Mouse (Mus musculus): ENCODE results near the gene Cxcl12. TPM values are rescaled to one million over a fixed set of nuclear protein-coding genes. Genes with fewer than 3 reads are reported as not detected.

Cxcl12 gene
- total RNA-seq (2014; fragmentation: Nextera tagmentation), result not detected in 2 replicates
- 0.11 and 0.12 TPM in 2 replicates for total RNA-seq (2017)
- polyA plus RNA-seq (2012), result not detected in 2 replicates

GRCm38 (mm10) chr6:117168321-117169011, at the start of gene Cxcl12:
Cxcl12 (plus strand) TSS chr6:117168535.
- DNase-seq (ENCODE audit: low spot score), result no peak

GRCm38 (mm10) chr6:117122074-117122473, 46.3 kb upstream of the Cxcl12 start:
- Histone ChIP-seq H3K9me3 (replicated peaks) (peaks cover 64% of the 10 kb centered on the region), H3K36me3 (replicated peaks) (no peaks in the 10 kb centered on the region), H3K4me1 (ENCODE audit: insufficient read depth, low read depth, low read length) (no peaks in the 10 kb centered on the region), H3K27me3 (ENCODE audit: insufficient read depth, low read length) (no peaks in the 10 kb centered on the region), H3K4me3 (ENCODE audit: low read depth, low read length) (no peak overlapping the region)
- ATAC-seq (ENCODE audit: extremely low read depth, insufficient number of reproducible peaks, low FRiP score, poor library complexity, severe bottlenecking), result no peak
- TF ChIP-seq GATA1 (IDR thresholded peaks at IDR 0.05; ENCODE audit: borderline replicate concordance, low read length), result no peak
- no peak for TF ChIP-seq POLR2AphosphoS5 (IDR thresholded peaks at IDR 0.05; ENCODE audit: insufficient replicate concordance, low read depth, low read length)
- no peak for TF ChIP-seq TAL1 (conservative IDR thresholded peaks at IDR 0.05; ENCODE audit: low read depth, low read length)
- TF ChIP-seq CTCF (IDR thresholded peaks at IDR 0.05; ENCODE audit: low read depth, low read length), result no peak
- no peak for TF ChIP-seq GATA2 (IDR thresholded peaks at IDR 0.05; ENCODE audit: borderline replicate concordance, low read depth, low read length)
- no peak for DNase-seq (ENCODE audit: low spot score)

More at GRCm38 (mm10) chr6:117168321-117169011, at the start of gene Cxcl12:
- H3K36me3 ChIP-seq (replicated peaks), result no peaks in the 10 kb centered on the region
- H3K4me3 ChIP-seq (ENCODE audit: low read depth, low read length), result peak within 1 kb of the TSS; percentile 27; the same call in 1 of the 2 replicates
- H3K9me3 ChIP-seq (replicated peaks), result peaks cover 81% of the 10 kb centered on the region
- TF ChIP-seq GATA1 (IDR thresholded peaks at IDR 0.05; ENCODE audit: borderline replicate concordance, low read length) (no peak), POLR2AphosphoS5 (IDR thresholded peaks at IDR 0.05; ENCODE audit: insufficient replicate concordance, low read depth, low read length) (no peak), CTCF (IDR thresholded peaks at IDR 0.05; ENCODE audit: low read depth, low read length) (no peak), TAL1 (conservative IDR thresholded peaks at IDR 0.05; ENCODE audit: low read depth, low read length) (no peak), GATA2 (IDR thresholded peaks at IDR 0.05; ENCODE audit: borderline replicate concordance, low read depth, low read length) (no peak)
- H3K4me1 ChIP-seq (ENCODE audit: insufficient read depth, low read depth, low read length), result no peaks in the 10 kb centered on the region
- no peaks in the 10 kb centered on the region; the same call in 1 of the 2 replicates for H3K27me3 ChIP-seq (ENCODE audit: insufficient read depth, low read length)
- ATAC-seq (ENCODE audit: extremely low read depth, insufficient number of reproducible peaks, low FRiP score, poor library complexity, severe bottlenecking), result no peak

- Histone ChIP-seq H3K36me3 (replicated peaks) (no peaks in the 10 kb centered on the region), H3K4me1 (ENCODE audit: insufficient read depth, low read depth, low read length) (no peaks in the 10 kb centered on the region), H3K9me3 (replicated peaks) (peaks cover 79% of the 10 kb centered on the region), H3K4me3 (ENCODE audit: low read depth, low read length) (no peak overlapping the region), H3K27me3 (ENCODE audit: insufficient read depth, low read length) (no peaks in the 10 kb centered on the region)
- ATAC-seq (ENCODE audit: extremely low read depth, insufficient number of reproducible peaks, low FRiP score, poor library complexity, severe bottlenecking) (no peak), DNase-seq (ENCODE audit: low spot score) (no peak)
- TF ChIP-seq POLR2AphosphoS5 (IDR thresholded peaks at IDR 0.05; ENCODE audit: insufficient replicate concordance, low read depth, low read length), result no peak
- TF ChIP-seq GATA2 (IDR thresholded peaks at IDR 0.05; ENCODE audit: borderline replicate concordance, low read depth, low read length), result no peak
- no peak for TF ChIP-seq GATA1 (IDR thresholded peaks at IDR 0.05; ENCODE audit: borderline replicate concordance, low read length)
- TF ChIP-seq TAL1 (conservative IDR thresholded peaks at IDR 0.05; ENCODE audit: low read depth, low read length), result no peak
- TF ChIP-seq CTCF (IDR thresholded peaks at IDR 0.05; ENCODE audit: low read depth, low read length), result no peak
Measured at GRCm38 (mm10) chr6:117126356-117126755, 42.0 kb upstream of the Cxcl12 start.

- no peak for TF ChIP-seq POLR2AphosphoS5 (IDR thresholded peaks at IDR 0.05; ENCODE audit: insufficient replicate concordance, low read depth, low read length)
- TF ChIP-seq GATA1 (IDR thresholded peaks at IDR 0.05; ENCODE audit: borderline replicate concordance, low read length), result no peak
- TF ChIP-seq TAL1 (conservative IDR thresholded peaks at IDR 0.05; ENCODE audit: low read depth, low read length), result no peak
- no peak for TF ChIP-seq GATA2 (IDR thresholded peaks at IDR 0.05; ENCODE audit: borderline replicate concordance, low read depth, low read length)
- peaks cover 86% of the 10 kb centered on the region for H3K9me3 ChIP-seq (replicated peaks)
- H3K4me3 ChIP-seq (ENCODE audit: low read depth, low read length), result no peak overlapping the region
- ATAC-seq (ENCODE audit: extremely low read depth, insufficient number of reproducible peaks, low FRiP score, poor library complexity, severe bottlenecking), result no peak
- no peaks in the 10 kb centered on the region for H3K4me1 ChIP-seq (ENCODE audit: insufficient read depth, low read depth, low read length)
- H3K27me3 ChIP-seq (ENCODE audit: insufficient read depth, low read length), result no peaks in the 10 kb centered on the region
- no peak for DNase-seq (ENCODE audit: low spot score)
- no peaks in the 10 kb centered on the region for H3K36me3 ChIP-seq (replicated peaks)
Measured at GRCm38 (mm10) chr6:117129443-117129842, 38.9 kb upstream of the Cxcl12 start.

- no peak for ATAC-seq (ENCODE audit: extremely low read depth, insufficient number of reproducible peaks, low FRiP score, poor library complexity, severe bottlenecking)
- no peak for TF ChIP-seq GATA2 (IDR thresholded peaks at IDR 0.05; ENCODE audit: borderline replicate concordance, low read depth, low read length)
- no peak for TF ChIP-seq CTCF (IDR thresholded peaks at IDR 0.05; ENCODE audit: low read depth, low read length)
- TF ChIP-seq TAL1 (conservative IDR thresholded peaks at IDR 0.05; ENCODE audit: low read depth, low read length), result no peak
- no peak for TF ChIP-seq POLR2AphosphoS5 (IDR thresholded peaks at IDR 0.05; ENCODE audit: insufficient replicate concordance, low read depth, low read length)
- TF ChIP-seq GATA1 (IDR thresholded peaks at IDR 0.05; ENCODE audit: borderline replicate concordance, low read length), result no peak
- Histone ChIP-seq H3K27me3 (ENCODE audit: insufficient read depth, low read length) (no peaks in the 10 kb centered on the region), H3K36me3 (replicated peaks) (no peaks in the 10 kb centered on the region), H3K4me1 (ENCODE audit: insufficient read depth, low read depth, low read length) (no peaks in the 10 kb centered on the region), H3K4me3 (ENCODE audit: low read depth, low read length) (no peak overlapping the region), H3K9me3 (replicated peaks) (peaks cover 87% of the 10 kb centered on the region)
- no peak for DNase-seq (ENCODE audit: low spot score)
Measured at GRCm38 (mm10) chr6:117130680-117131111, 37.6 kb upstream of the Cxcl12 start.

- H3K4me1 ChIP-seq (ENCODE audit: insufficient read depth, low read depth, low read length), result no peaks in the 10 kb centered on the region
- H3K27me3 ChIP-seq (ENCODE audit: insufficient read depth, low read length), result no peaks in the 10 kb centered on the region
- no peaks in the 10 kb centered on the region for H3K36me3 ChIP-seq (replicated peaks)
- peaks cover 73% of the 10 kb centered on the region for H3K9me3 ChIP-seq (replicated peaks)
- DNase-seq (ENCODE audit: low spot score) (no peak), ATAC-seq (ENCODE audit: extremely low read depth, insufficient number of reproducible peaks, low FRiP score, poor library complexity, severe bottlenecking) (no peak)
- no peak for TF ChIP-seq TAL1 (conservative IDR thresholded peaks at IDR 0.05; ENCODE audit: low read depth, low read length)
- TF ChIP-seq POLR2AphosphoS5 (IDR thresholded peaks at IDR 0.05; ENCODE audit: insufficient replicate concordance, low read depth, low read length), result no peak
- no peak for TF ChIP-seq GATA2 (IDR thresholded peaks at IDR 0.05; ENCODE audit: borderline replicate concordance, low read depth, low read length)
- no peak for TF ChIP-seq GATA1 (IDR thresholded peaks at IDR 0.05; ENCODE audit: borderline replicate concordance, low read length)
- no peak for TF ChIP-seq CTCF (IDR thresholded peaks at IDR 0.05; ENCODE audit: low read depth, low read length)
- H3K4me3 ChIP-seq (ENCODE audit: low read depth, low read length), result no peak overlapping the region
Measured at GRCm38 (mm10) chr6:117134526-117134925, 33.8 kb upstream of the Cxcl12 start.

Data from G1E (cell line).